11 mouse cellular contexts compared by ENCODE assay signal in genomic region chr2:13372825-13373224, GRCm38 (mm10).
DNase-seq lines count a peak whose midpoint lies in the region; ATAC-seq lines count a peak whose summit lies in the region.
"Had no signal": no experiment of that assay in that cellular context is flagged by ENCODE, and none has a peak within 500 bp of the region (broad histone marks: within the 10 kb centered on the region; RNA-seq: fewer than 3 reads in every experiment).

No protein-coding gene starts in this region.

- H3K4me1 ChIP-seq in heart, embryonic 10.5 days, result peaks cover 32% of the 10 kb centered on the region
- H3K4me1 ChIP-seq in brown adipose tissue, adult 24 weeks (ENCODE audit: control insufficient read depth, insufficient read depth, insufficient read length, low read length), result peaks cover 9% of the 10 kb centered on the region
- peaks cover 16% of the 10 kb centered on the region for H3K4me1 ChIP-seq in hindbrain, embryonic 15.5 days (replicated peaks)
- peaks cover 29% of the 10 kb centered on the region for H3K4me1 ChIP-seq in midbrain, embryonic 12.5 days

- 61% methylated on average over 3 of the region's 3 CpGs for WGBS in heart, embryonic 10.5 days
- 27% methylated on average over 3 of the region's 3 CpGs for WGBS in hindbrain, embryonic 15.5 days
- 44% methylated on average over 3 of the region's 3 CpGs for WGBS in midbrain, embryonic 12.5 days

- no peak for DNase-seq in heart, embryonic 10.5 days (ENCODE audit: low spot score)
- DNase-seq in heart, adult 9 months (ENCODE audit: low spot score in 2 of 2), result no peak
- DNase-seq in spleen, postnatal 14 days (ENCODE audit: low spot score in 2 of 2), result no peak
- no peak for DNase-seq in layer of hippocampus, postnatal 10 days (ENCODE audit: low spot score in 2 of 2)
- no peak for DNase-seq in layer of hippocampus, adult 11-12 months (ENCODE audit: low spot score)
- DNase-seq: B cell, adult 2 months; cerebellum, postnatal 14 days; thymus, postnatal 25 days had no signal

- H3K27ac ChIP-seq in heart, embryonic 10.5 days, result peak overlapping the region; percentile 91
- H3K27ac ChIP-seq in brown adipose tissue, adult 24 weeks (replicated peaks; ENCODE audit: low read depth, low read length), result peak overlapping the region; percentile 47; the same call in 1 of the 2 replicates
- peak overlapping the region; percentile 63 for H3K27ac ChIP-seq in hindbrain, embryonic 15.5 days (replicated peaks)
- H3K27ac ChIP-seq in midbrain, embryonic 12.5 days (replicated peaks), result peak overlapping the region; percentile 90

- ATAC-seq in hindbrain, embryonic 15.5 days (ENCODE audit: low FRiP score, low read depth), result peak; percentile 50; the same call in 1 of the 2 replicates
- ATAC-seq in midbrain, embryonic 12.5 days (ENCODE audit: low FRiP score, low read depth), result no peak; the same call in 1 of the 2 replicates

- H3K9ac ChIP-seq in hindbrain, embryonic 15.5 days, result no peak overlapping the region
- no peak overlapping the region for H3K9ac ChIP-seq in midbrain, embryonic 12.5 days (replicated peaks)

- H3K9me3 ChIP-seq in heart, embryonic 10.5 days, result no peaks in the 10 kb centered on the region
- H3K9me3 ChIP-seq in hindbrain, embryonic 15.5 days, result no peaks in the 10 kb centered on the region
- no peaks in the 10 kb centered on the region for H3K9me3 ChIP-seq in midbrain, embryonic 12.5 days

- no peaks in the 10 kb centered on the region for H3K36me3 ChIP-seq in heart, embryonic 10.5 days
- H3K36me3 ChIP-seq in hindbrain, embryonic 15.5 days, result no peaks in the 10 kb centered on the region
- H3K36me3 ChIP-seq in midbrain, embryonic 12.5 days, result no peaks in the 10 kb centered on the region

- 0 out of 2 replicates have a peak overlapping the region, but pooled peaks have one; percentile 11 for H3K4me2 ChIP-seq in hindbrain, embryonic 15.5 days
- H3K4me2 ChIP-seq in midbrain, embryonic 12.5 days (replicated peaks), result peak overlapping the region; percentile 31; the same call in 1 of the 2 replicates

- peak overlapping the region; percentile 32; the same call in 1 of the 2 replicates for H3K4me3 ChIP-seq in heart, embryonic 10.5 days
- no peak overlapping the region for H3K4me3 ChIP-seq in brown adipose tissue, adult 24 weeks (ENCODE audit: insufficient read depth, low read depth, low read length)
- no peak overlapping the region for H3K4me3 ChIP-seq in hindbrain, embryonic 15.5 days
- no peak overlapping the region for H3K4me3 ChIP-seq in midbrain, embryonic 12.5 days

- H3K27me3 ChIP-seq in heart, embryonic 10.5 days (ENCODE audit: insufficient read depth, poor library complexity, severe bottlenecking), result no peaks in the 10 kb centered on the region
- no peaks in the 10 kb centered on the region for H3K27me3 ChIP-seq in hindbrain, embryonic 15.5 days
- no peaks in the 10 kb centered on the region for H3K27me3 ChIP-seq in midbrain, embryonic 12.5 days
